Mouse (Mus musculus) hindbrain, embryonic 15.5 days (tissue): ENCODE data around the gene Sall4. TPM values are rescaled to one million over a fixed set of nuclear protein-coding genes. Genes with fewer than 3 reads are reported as not detected.

Experiments used
- ATAC-seq: fragments of 200-750 bp; cut with Nextera tagmentation; 2 replicates; pipeline ENCODE4 v1.8.0; 2017; ENCODE audit warnings: low read depth, moderate number of reproducible peaks, moderate TSS enrichment; ENCODE audit not compliant: low FRiP score
- H3K27ac ChIP-seq: fragments of 300-500 bp; sonication (generic); replicated peaks from 2 replicates; pipeline ENCODE4 v1.5.1; 2015; ENCODE audit warnings: mild to moderate bottlenecking, inconsistent platforms
- H3K27me3 ChIP-seq: fragments of 300-500 bp; sonication (generic); 2 replicates; pipeline ENCODE4 v1.6.1; 2015; ENCODE audit warnings: control low read depth, inconsistent platforms
- H3K36me3 ChIP-seq: fragments of 300-500 bp; sonication (generic); 2 replicates; pipeline ENCODE4 v1.6.1; 2015; ENCODE audit warnings: control low read depth, inconsistent platforms
- H3K4me1 ChIP-seq: fragments of 300-500 bp; sonication (generic); replicated peaks from 2 replicates; pipeline ENCODE4 v1.6.1; 2015; ENCODE audit warnings: control low read depth, inconsistent platforms
- H3K4me2 ChIP-seq: fragments of 300-500 bp; sonication (generic); 2 replicates; pipeline ENCODE4 v1.6.1; 2015; ENCODE audit warnings: moderate library complexity, mild to moderate bottlenecking, inconsistent platforms
- H3K4me3 ChIP-seq: fragments of 300-500 bp; sonication (generic); 2 replicates; pipeline ENCODE4 v1.5.1; 2015; ENCODE audit warnings: mild to moderate bottlenecking, inconsistent platforms
- H3K9ac ChIP-seq: fragments of 300-500 bp; sonication (generic); 2 replicates; pipeline ENCODE4 v1.6.1; 2015; ENCODE audit warnings: inconsistent platforms
- H3K9me3 ChIP-seq: fragments of 300-500 bp; sonication (generic); 2 replicates; pipeline ENCODE4 v1.6.1; 2016; ENCODE audit warnings: control low read depth, inconsistent platforms
- WGBS: fragments of 180-500 bp; shearing (Covaris S2); methylation state at CpG from one replicate; pipeline ENCODE4 v1.1.7; 2015; 5-methylcytosine and 5-hydroxymethylcytosine counted together
- polyA plus RNA-seq: library from polyadenylated mRNA; unstranded; fragments of >200 nt; fragmentation: Nextera tagmentation; extraction: Ambion mirVana; gene quantifications from 2 replicates; pipeline ENCODE4 v1.2.1, GENCODE M21; 2015

Sall4 gene
- 0.44 and 2.5 TPM in 2 replicates for polyA plus RNA-seq

DNA sequence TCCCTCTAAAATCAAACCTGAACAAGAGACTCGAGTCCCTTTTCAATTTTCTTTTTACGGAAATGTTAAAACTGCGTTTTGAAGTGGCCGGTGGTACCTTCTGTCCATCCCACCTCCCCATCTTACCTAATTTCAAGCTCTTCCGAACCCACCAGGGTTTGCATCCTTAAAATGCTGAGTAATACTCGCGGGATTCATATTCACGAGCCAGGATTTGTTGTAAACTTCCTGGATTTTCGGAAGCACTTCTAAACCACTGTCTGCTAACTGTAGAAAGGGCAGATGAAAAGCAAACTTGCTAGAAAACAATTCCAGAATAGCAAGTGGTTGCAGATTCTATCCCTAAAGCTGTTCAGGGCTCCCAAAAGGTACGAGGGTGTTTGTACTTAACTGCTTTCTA is at the start of gene Sall4:
TSS of gene Sall4 (minus strand) at position 362 of the 400 bp plus-strand sequence.
- Histone ChIP-seq H3K27me3 (peaks cover 35% of the 10 kb centered on the region), H3K4me2 (peak within 1 kb of the TSS; percentile 88), H3K27ac (no peak within 1 kb of the TSS), H3K36me3 (no peaks in the 10 kb centered on the region), H3K4me3 (peak within 1 kb of the TSS; percentile 48), H3K9ac (peak within 1 kb of the TSS; percentile 14; the same call in 1 of the 2 replicates), H3K4me1 (peaks cover 24% of the 10 kb centered on the region), H3K9me3 (no peaks in the 10 kb centered on the region)
- WGBS: 13% methylated on average over 10 of the region's 10 CpGs
- ATAC-seq: no peak

DNA sequence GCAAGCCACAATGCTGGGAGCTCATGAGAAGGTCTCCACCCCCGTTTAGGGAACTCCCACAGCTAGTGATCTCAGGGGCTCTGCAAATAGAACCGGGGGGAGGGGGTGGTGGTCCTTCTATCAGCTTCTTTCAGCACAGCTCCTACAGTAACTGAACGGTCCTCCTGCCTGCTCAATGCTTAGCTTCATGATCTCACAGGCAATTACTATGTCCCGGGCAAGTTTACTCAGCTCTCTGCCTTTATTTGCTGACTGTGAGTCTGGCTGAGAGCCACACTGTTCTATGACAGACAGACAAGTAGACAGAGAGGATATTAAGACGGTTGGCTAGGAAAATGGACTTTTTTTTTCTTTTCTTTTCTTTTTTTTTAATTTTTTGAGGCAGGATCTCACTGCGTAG is 45.5 kb upstream of the Sall4 start:
- H3K4me3 ChIP-seq: no peak overlapping the region
- H3K9ac ChIP-seq: no peak overlapping the region
- H3K27ac ChIP-seq: no peak overlapping the region
- H3K4me1 ChIP-seq: 0 out of 2 replicates have a peak, but pooled peaks cover 3% of the 10 kb centered on the region
- 0 out of 2 replicates have a peak, but pooled peaks cover 2% of the 10 kb centered on the region for H3K27me3 ChIP-seq
- H3K9me3 ChIP-seq: no peaks in the 10 kb centered on the region
- ATAC-seq: no peak
- H3K4me2 ChIP-seq: no peak overlapping the region
- WGBS: 49% methylated on average over 6 of the region's 6 CpGs
- no peaks in the 10 kb centered on the region for H3K36me3 ChIP-seq

DNA sequence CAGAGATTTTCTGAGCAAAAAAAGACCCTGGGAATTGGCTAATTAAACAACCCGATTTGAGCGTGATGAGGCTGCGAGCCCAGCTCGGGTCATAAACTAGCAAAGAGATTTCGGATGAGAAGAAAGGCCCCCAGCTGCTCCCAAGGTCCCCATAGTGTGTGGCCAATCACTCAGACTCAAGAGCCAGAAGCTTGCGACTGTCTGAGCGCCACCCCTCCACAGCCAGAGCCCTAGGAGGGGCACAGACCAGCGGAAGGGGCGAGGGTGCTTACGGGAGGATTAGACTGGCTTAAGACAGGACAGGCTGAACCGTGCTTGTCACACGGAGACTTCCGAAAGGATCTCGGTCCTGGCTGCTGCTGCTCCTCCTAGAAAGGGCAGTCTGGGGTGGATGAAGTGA is 42.2 kb upstream of the Sall4 start:
- H3K36me3 ChIP-seq: no peaks in the 10 kb centered on the region
- 0 out of 2 replicates have a peak, but pooled peaks cover 3% of the 10 kb centered on the region for H3K4me1 ChIP-seq
- no peak overlapping the region for H3K9ac ChIP-seq
- no peak for ATAC-seq
- H3K9me3 ChIP-seq: no peaks in the 10 kb centered on the region
- no peak overlapping the region for H3K27ac ChIP-seq
- H3K4me2 ChIP-seq: peak overlapping the region; percentile 32
- 11% methylated on average over 14 of the region's 14 CpGs for WGBS
- 0 out of 2 replicates have a peak, but pooled peaks cover 2% of the 10 kb centered on the region for H3K27me3 ChIP-seq
- no peak overlapping the region for H3K4me3 ChIP-seq

DNA sequence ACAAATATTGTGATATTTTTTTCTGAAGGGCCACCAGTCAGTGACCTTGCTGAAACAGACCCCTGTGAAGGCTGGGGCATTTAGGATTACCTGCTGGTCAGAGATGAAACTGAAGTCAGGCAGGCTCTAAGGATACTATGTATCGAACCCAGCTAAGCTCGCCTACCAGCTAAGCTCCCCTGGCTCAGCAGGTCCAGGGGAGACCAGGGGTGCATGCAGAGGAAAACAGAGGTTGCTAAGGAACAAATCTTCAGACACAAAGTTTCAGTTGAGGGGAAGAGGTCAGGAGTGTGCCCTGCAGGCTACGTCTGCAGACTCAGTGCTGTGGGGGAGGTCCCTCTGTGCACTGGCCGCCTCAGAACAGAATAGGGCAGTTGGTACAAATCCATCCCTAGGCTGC is 39.9 kb upstream of the Sall4 start:
- H3K36me3 ChIP-seq: no peaks in the 10 kb centered on the region
- H3K4me3 ChIP-seq: no peak overlapping the region
- no peaks in the 10 kb centered on the region for H3K9me3 ChIP-seq
- WGBS: 29% methylated on average over 4 of the region's 4 CpGs
- 0 out of 2 replicates have a peak, but pooled peaks cover 2% of the 10 kb centered on the region for H3K27me3 ChIP-seq
- H3K4me2 ChIP-seq: no peak overlapping the region
- ATAC-seq: no peak
- H3K27ac ChIP-seq: no peak overlapping the region
- H3K9ac ChIP-seq: no peak overlapping the region
- 0 out of 2 replicates have a peak, but pooled peaks cover 3% of the 10 kb centered on the region for H3K4me1 ChIP-seq

DNA sequence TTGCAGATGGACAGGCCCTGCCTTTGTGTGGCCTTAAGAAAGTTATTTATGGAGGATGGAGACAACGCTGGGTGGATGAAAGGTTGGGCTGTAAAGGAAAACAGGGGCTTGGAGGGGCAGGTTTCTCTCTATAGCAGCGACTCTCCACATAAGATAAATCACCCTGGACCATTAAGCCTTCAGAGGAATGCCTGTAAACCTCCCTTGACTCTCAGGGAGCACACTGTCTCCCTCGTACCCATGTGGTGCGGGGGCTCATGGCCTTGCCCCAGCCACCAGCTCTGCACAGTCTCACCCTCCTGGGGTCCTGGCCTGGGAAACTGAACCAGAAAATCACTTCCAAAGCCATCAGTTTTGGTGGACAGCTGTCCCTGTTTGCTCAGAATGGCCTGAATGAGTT is 36.1 kb upstream of the Sall4 start:
- Histone ChIP-seq H3K36me3 (no peaks in the 10 kb centered on the region), H3K9ac (no peak overlapping the region), H3K4me2 (no peak overlapping the region), H3K4me3 (no peak overlapping the region), H3K4me1 (no peaks in the 10 kb centered on the region), H3K27ac (no peak overlapping the region), H3K27me3 (no peaks in the 10 kb centered on the region), H3K9me3 (no peaks in the 10 kb centered on the region)
- ATAC-seq: no peak
- 61% methylated on average over 4 of the region's 4 CpGs for WGBS

DNA sequence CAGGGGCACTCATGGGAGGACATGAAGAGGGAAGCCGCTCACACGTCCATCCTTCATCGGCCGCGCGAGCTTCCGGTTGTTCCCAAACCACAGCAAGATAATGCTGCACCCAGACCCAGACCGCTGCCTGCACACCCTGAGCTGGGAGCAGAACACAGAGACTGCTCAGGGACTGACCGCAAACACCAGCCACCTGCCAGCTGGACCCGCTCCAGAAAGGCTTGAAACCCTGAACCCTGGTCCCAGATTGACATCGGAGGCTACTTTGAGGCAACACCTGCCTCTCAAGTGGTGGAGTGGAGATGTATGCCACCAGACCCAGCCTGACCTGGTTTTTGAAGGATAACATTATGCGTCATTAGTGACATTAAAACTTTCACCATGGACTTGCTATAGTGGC is 31.6 kb upstream of the Sall4 start:
- WGBS: 88% methylated on average over 12 of the region's 12 CpGs
- no peaks in the 10 kb centered on the region for H3K27me3 ChIP-seq
- H3K36me3 ChIP-seq: no peaks in the 10 kb centered on the region
- no peak overlapping the region for H3K4me3 ChIP-seq
- no peaks in the 10 kb centered on the region for H3K9me3 ChIP-seq
- no peak overlapping the region for H3K9ac ChIP-seq
- no peaks in the 10 kb centered on the region for H3K4me1 ChIP-seq
- no peak for ATAC-seq
- no peak overlapping the region for H3K27ac ChIP-seq
- no peak overlapping the region for H3K4me2 ChIP-seq

DNA sequence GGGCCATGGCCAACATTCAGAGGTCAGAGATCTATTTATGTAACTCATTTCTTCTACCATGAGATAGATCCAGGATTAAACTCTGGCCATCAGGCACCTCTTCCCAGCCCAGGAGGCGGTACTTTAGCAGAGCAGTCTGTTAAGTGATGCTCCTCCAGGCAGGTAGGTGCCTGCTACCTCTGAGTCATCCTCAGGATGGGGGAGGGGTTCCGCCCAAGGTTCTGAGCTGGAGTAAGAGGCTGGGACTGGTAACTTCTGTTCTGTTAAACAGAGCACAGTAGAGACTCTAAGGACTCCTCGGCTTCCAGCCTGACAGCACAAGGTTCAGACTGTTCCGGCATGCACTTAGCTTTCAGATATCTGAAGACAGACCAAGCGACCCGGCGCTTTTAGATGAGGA is 31.2 kb upstream of the Sall4 start:
- Histone ChIP-seq H3K4me2 (no peak overlapping the region), H3K27me3 (no peaks in the 10 kb centered on the region), H3K9me3 (no peaks in the 10 kb centered on the region), H3K4me1 (no peaks in the 10 kb centered on the region), H3K4me3 (no peak overlapping the region), H3K27ac (no peak overlapping the region), H3K36me3 (no peaks in the 10 kb centered on the region), H3K9ac (no peak overlapping the region)
- ATAC-seq: no peak
- WGBS: 89% methylated on average over 7 of the region's 7 CpGs

DNA sequence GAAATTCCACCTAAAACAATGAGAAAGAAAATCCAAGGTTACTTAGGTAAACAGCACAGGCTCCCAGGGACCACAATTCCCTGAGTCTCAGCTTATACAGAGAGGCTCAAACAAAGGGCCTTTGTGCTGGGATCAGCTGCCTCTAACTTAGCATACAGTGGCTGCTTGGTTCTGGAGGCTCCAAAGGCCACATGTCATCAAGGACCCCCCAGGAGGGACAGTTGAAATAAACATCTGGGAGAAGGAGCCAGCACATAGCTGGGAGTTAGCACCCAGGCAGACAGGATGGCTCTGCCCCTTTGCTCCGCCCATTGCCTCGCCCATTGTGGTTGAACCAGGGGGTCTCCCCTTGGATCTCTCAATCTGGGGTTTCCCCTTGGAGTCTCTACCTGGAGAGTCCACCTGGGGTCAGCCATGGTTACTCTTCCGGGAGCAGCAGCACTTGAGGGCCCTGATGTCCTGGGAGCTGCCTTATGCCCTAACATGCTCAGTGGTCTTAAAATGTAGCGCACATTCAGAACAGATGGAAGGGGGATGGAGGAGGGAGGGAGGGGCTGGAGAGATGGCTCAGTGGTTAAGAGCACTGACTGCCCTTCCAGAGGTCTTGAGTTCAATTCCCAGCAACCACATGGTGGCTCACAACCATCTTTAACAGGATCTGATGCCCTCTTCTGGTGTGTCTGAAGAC is 23.5 kb upstream of the Sall4 start:
- no peak overlapping the region for H3K4me3 ChIP-seq
- 50% methylated on average over 4 of the region's 4 CpGs for WGBS
- ATAC-seq: no peak

DNA sequence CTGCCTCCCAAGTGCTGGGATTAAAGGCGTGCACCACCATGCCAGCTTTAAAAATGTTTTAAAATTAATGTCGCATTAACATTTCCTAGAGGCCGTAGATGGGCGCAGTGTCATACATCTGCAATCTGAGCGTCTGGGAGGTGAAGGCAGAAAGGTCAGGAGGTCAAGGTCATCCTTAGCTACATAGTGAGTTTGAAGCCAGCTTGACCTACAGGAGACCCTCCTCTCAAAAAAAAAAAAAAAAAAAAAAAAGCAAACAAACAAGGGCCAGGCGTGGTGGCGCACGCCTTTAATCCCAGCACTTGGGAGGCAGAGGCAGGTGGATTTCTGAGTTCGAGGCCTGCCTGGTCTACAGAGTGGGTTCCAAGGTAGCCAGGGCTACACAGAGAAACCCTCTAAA is 18.4 kb upstream of the Sall4 start:
- Histone ChIP-seq H3K27me3 (no peaks in the 10 kb centered on the region), H3K4me1 (no peaks in the 10 kb centered on the region), H3K9me3 (no peaks in the 10 kb centered on the region), H3K27ac (no peak overlapping the region), H3K9ac (no peak overlapping the region), H3K4me2 (no peak overlapping the region), H3K4me3 (no peak overlapping the region), H3K36me3 (no peaks in the 10 kb centered on the region)
- ATAC-seq: no peak
- 93% methylated on average over 9 of the region's 9 CpGs for WGBS

More for the DNA sequence above, 23.5 kb upstream of the Sall4 start:
- no peaks in the 10 kb centered on the region for H3K9me3 ChIP-seq
- no peak overlapping the region for H3K4me2 ChIP-seq
- no peaks in the 10 kb centered on the region for H3K4me1 ChIP-seq
- H3K27ac ChIP-seq: no peak overlapping the region
- no peaks in the 10 kb centered on the region for H3K27me3 ChIP-seq
- H3K9ac ChIP-seq: no peak overlapping the region
- no peaks in the 10 kb centered on the region for H3K36me3 ChIP-seq

DNA sequence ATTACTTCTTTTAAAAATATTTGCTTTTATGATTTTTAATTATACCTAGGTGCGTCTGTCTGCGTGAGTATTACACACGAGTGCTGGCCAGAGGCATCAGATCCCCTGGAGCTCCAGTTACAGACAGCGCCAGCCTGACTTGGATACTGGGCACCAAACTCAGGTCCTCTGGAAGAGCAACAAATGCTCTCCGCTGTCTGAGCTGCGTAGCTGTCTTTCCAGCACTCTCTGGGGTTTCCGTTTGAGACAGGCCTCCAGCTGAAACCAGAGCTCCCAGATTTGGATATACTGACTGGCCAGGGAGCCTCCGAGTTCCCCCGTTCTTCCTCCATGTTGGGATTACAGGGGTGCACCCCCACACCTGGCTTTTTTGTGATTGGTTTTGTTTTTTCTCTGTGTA is 12.9 kb upstream of the Sall4 start:
- H3K4me3 ChIP-seq: no peak overlapping the region
- peaks cover 7% of the 10 kb centered on the region; the same call in 1 of the 2 replicates for H3K4me1 ChIP-seq
- no peak overlapping the region for H3K4me2 ChIP-seq
- WGBS: 40% methylated on average over 9 of the region's 9 CpGs
- H3K9me3 ChIP-seq: no peaks in the 10 kb centered on the region
- no peaks in the 10 kb centered on the region for H3K36me3 ChIP-seq
- no peak overlapping the region for H3K27ac ChIP-seq
- H3K27me3 ChIP-seq: no peaks in the 10 kb centered on the region
- no peak overlapping the region for H3K9ac ChIP-seq
- no peak for ATAC-seq

DNA sequence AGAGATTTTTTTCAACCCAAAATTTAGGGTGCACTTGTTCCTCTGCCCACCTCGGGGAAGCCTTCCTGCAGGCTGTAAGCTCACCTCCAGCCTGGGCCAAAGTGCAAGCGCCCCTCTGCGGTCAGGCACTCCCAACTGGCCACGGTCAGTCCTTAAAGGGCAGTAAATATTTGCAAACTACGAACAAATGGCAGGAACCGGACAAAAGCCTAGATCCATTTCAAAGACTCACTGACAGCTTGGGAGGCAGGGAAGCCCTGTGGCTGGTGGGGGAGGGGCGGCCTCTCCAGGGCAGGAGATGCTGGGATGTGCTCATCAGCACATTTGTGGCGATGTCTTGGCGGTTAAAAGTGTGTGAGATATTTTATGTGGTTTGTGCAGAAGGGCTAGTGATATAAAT is 12.3 kb upstream of the Sall4 start:
- Histone ChIP-seq H3K36me3 (no peaks in the 10 kb centered on the region), H3K27me3 (no peaks in the 10 kb centered on the region), H3K4me2 (no peak overlapping the region), H3K9me3 (no peaks in the 10 kb centered on the region), H3K27ac (no peak overlapping the region), H3K9ac (no peak overlapping the region; the same call in 1 of the 2 replicates), H3K4me1 (peaks cover 7% of the 10 kb centered on the region; the same call in 1 of the 2 replicates), H3K4me3 (no peak overlapping the region)
- 7% methylated on average over 9 of the region's 9 CpGs for WGBS
- ATAC-seq: no peak

DNA sequence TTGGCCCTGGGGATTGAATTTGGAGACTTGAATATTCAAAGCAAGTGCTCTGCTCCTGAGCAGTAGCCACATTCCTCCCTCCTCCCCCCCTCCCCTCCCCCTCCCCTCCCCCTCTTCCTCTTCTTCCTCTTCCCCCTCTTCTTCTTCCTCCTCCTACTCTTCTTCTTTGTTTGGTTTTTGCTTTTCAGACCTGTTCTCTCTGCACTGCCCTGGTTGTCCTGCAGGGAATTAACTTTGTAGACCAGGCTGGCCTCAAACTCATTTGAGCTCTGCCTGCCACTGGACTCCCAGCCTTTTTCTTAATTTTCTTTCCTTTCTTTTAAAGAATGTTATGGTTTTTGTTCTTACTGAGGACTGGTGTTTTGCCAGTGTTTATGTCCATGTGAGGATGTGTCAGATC is 9.7 kb upstream of the Sall4 start:
- ATAC-seq: no peak
- Histone ChIP-seq H3K9ac (no peak overlapping the region), H3K9me3 (no peaks in the 10 kb centered on the region), H3K4me1 (peaks cover 7% of the 10 kb centered on the region; the same call in 1 of the 2 replicates), H3K27me3 (no peaks in the 10 kb centered on the region), H3K36me3 (no peaks in the 10 kb centered on the region), H3K4me3 (no peak overlapping the region), H3K4me2 (no peak overlapping the region), H3K27ac (no peak overlapping the region)

DNA sequence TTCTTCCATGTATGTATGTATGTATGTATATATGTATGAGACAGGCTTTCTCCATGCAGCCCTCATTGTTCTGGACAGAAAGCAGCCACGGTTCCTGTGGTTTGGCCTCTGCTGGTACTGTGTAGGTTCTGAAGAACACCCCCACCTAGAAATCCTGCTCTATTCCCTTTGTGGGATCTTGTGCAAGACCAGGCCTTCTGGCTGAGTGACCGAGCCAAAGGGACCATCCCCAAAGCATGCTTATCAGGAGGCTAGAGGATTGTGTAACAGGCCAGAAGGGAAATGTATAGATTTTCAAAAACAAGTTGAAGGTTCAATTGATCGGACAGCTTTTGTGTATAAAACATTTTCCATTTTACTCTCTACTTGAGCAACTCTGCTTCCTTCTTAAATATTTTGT is 8.5 kb upstream of the Sall4 start:
- H3K36me3 ChIP-seq: no peaks in the 10 kb centered on the region
- no peaks in the 10 kb centered on the region for H3K27me3 ChIP-seq
- H3K4me3 ChIP-seq: no peak overlapping the region
- WGBS: 87% methylated on average over 3 of the region's 3 CpGs
- H3K9me3 ChIP-seq: no peaks in the 10 kb centered on the region
- H3K4me2 ChIP-seq: no peak overlapping the region
- H3K9ac ChIP-seq: no peak overlapping the region
- no peak for ATAC-seq
- H3K27ac ChIP-seq: no peak overlapping the region
- H3K4me1 ChIP-seq: peaks cover 7% of the 10 kb centered on the region; the same call in 1 of the 2 replicates
